Mouse (Mus musculus) neural tube, embryonic 14.5 days (tissue): ENCODE measurements at regions not wholly inside any gene's neighbourhood (a gene's known extent, or its start where the extent isn't known, plus 50 kb on each side); places are given as distances from the start of the nearest gene placed in this dataset.

Experiments used
- ATAC-seq: fragments of 200-750 bp; cut with Nextera tagmentation; 2 replicates; pipeline ENCODE4 v1.8.0; 2017; ENCODE audit warnings: low read depth, mild to moderate bottlenecking, moderate TSS enrichment, moderate library complexity
- H3K27ac ChIP-seq: fragments of 300-500 bp; sonication (generic); 2 replicates; pipeline ENCODE4 v1.5.1; 2014; ENCODE audit warnings: low read depth, mild to moderate bottlenecking, control low read depth, low read length, moderate library complexity, mixed read lengths
- H3K27me3 ChIP-seq: fragments of 300-500 bp; sonication (generic); 2 replicates; pipeline ENCODE4 v1.6.1; 2014; ENCODE audit warnings: low read length; ENCODE audit not compliant: control insufficient read depth, insufficient read depth
- H3K36me3 ChIP-seq: fragments of 300-500 bp; sonication (generic); 2 replicates; pipeline ENCODE4 v1.6.1; 2014; ENCODE audit warnings: low read length, mixed read lengths; ENCODE audit not compliant: control insufficient read depth, insufficient read depth
- H3K4me1 ChIP-seq: fragments of 300-500 bp; sonication (generic); 2 replicates; pipeline ENCODE4 v1.6.1; 2014; ENCODE audit warnings: low read length; ENCODE audit not compliant: control insufficient read depth, insufficient read depth
- H3K4me2 ChIP-seq: fragments of 300-500 bp; sonication (generic); 2 replicates; pipeline ENCODE4 v1.6.1; 2014; ENCODE audit warnings: mild to moderate bottlenecking, low read depth, low read length, control low read depth
- H3K4me3 ChIP-seq: fragments of 300-500 bp; sonication (generic); 2 replicates; pipeline ENCODE4 v1.5.1; 2014; ENCODE audit warnings: low read depth, low read length, control low read depth, mixed read lengths
- H3K9ac ChIP-seq: fragments of 300-500 bp; sonication (generic); replicated peaks from 2 replicates; pipeline ENCODE4 v1.6.1; 2014; ENCODE audit warnings: low read depth, mild to moderate bottlenecking, control low read depth, low read length, mixed read lengths
- H3K9me3 ChIP-seq: fragments of 300-500 bp; sonication (generic); 2 replicates; pipeline ENCODE4 v1.6.1; 2016; ENCODE audit warnings: low read length; ENCODE audit not compliant: control insufficient read depth
- WGBS: fragments of 180-500 bp; shearing (Covaris S2); extraction: QIAGEN DNeasy Blood & Tissue Kit; methylation state at CpG from one replicate; pipeline ENCODE4 v1.1.7; 2014; 5-methylcytosine and 5-hydroxymethylcytosine counted together

DNA sequence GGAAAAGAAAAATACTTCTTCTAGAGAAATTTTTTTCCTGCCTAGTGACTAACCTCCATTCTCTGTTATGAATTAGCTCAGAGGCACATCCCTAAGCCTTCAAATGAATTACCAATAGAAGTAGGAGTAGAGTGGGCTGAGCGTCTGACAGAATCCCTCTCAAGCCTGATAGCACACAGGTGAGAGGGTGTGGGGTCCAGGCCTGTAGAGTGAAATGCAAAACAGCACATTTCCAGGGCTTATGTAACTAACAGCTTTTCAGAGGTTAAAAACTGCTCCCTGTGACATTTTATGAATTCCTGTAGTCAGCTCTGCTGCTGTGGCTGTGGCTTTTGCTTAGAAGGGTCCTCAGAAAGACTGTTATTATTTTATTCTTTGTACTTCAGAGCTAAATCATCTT, 187.7 kb upstream of the AI593442 start:
- Histone ChIP-seq H3K27me3 (no peaks in the 10 kb centered on the region), H3K27ac (no peak overlapping the region), H3K4me1 (no peaks in the 10 kb centered on the region), H3K36me3 (no peaks in the 10 kb centered on the region), H3K4me2 (no peak overlapping the region), H3K4me3 (no peak overlapping the region), H3K9me3 (no peaks in the 10 kb centered on the region), H3K9ac (no peak overlapping the region)
- 87% methylated on average over 1 of the region's 1 CpGs for WGBS
- no peak for ATAC-seq

DNA sequence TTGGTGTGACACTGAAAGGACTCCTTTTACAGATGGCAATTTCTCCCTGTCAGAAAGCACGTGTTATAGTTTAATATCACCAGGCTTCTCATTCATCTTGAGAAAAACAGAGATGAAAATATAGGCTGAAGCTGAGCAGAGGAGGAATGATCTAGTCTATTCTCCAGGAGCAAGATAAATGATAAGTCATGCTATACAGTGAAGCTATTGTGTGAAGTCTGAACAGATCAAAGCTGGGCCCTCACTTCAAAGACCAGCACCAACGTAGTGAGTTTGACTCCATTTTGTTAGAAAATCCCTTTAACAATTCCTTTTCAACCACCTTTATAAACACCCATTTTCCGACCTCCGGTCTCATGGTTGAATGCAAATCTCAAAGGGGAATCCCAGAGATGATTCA, 180.7 kb upstream of the AI593442 start:
- Histone ChIP-seq H3K9ac (no peak overlapping the region), H3K4me1 (no peaks in the 10 kb centered on the region), H3K9me3 (no peaks in the 10 kb centered on the region), H3K36me3 (no peaks in the 10 kb centered on the region), H3K4me2 (no peak overlapping the region), H3K27me3 (no peaks in the 10 kb centered on the region), H3K27ac (no peak overlapping the region), H3K4me3 (no peak overlapping the region)
- WGBS: 63% methylated on average over 4 of the region's 4 CpGs
- ATAC-seq: no peak

DNA sequence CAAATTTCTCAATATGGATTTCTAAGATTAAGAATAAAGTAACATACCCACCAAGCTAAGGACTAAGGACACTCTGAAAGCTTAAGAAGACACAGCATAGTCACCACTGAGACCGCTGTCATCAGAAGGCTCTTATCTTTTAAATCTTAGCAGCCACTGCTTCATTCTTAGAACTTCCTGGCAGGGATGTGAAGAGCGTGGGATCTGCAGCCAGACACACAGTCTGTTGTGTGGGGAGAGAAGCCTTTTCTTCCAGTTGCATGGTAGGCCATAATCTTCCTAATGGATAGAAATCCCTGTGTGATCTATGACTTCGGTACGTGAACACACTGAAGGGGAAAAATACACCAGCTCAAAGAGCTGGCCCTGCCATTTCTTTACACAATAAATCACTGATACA, 178.8 kb upstream of the AI593442 start:
- Histone ChIP-seq H3K9ac (no peak overlapping the region), H3K27ac (no peak overlapping the region), H3K4me2 (no peak overlapping the region), H3K36me3 (no peaks in the 10 kb centered on the region), H3K9me3 (no peaks in the 10 kb centered on the region), H3K27me3 (no peaks in the 10 kb centered on the region), H3K4me1 (no peaks in the 10 kb centered on the region), H3K4me3 (no peak overlapping the region)
- WGBS: 46% methylated on average over 4 of the region's 4 CpGs
- ATAC-seq: no peak

DNA sequence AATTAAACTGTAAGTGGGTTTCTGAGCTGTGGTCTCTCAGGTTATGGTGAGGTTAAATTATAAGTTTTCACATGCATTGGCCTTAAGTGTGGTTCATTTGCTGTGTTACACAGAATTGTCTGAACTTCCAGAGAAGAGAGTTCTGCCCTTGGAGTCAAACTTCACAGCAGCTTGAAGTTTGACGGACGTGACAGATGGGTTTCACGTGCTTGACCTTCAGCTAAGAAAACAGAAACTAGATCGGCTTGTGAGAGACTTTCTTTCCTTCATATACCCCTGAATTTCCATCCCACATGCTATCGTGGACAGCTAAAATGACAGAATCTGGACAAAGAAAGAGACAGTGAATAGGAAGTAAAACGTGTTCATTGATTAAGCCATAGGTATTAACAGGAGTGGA, 173.8 kb upstream of the AI593442 start:
- Histone ChIP-seq H3K36me3 (no peaks in the 10 kb centered on the region), H3K27ac (no peak overlapping the region), H3K9ac (no peak overlapping the region), H3K27me3 (no peaks in the 10 kb centered on the region), H3K4me1 (no peaks in the 10 kb centered on the region), H3K4me3 (no peak overlapping the region), H3K4me2 (no peak overlapping the region), H3K9me3 (no peaks in the 10 kb centered on the region; the same call in 1 of the 2 replicates)
- ATAC-seq: no peak
- 79% methylated on average over 6 of the region's 6 CpGs for WGBS

DNA sequence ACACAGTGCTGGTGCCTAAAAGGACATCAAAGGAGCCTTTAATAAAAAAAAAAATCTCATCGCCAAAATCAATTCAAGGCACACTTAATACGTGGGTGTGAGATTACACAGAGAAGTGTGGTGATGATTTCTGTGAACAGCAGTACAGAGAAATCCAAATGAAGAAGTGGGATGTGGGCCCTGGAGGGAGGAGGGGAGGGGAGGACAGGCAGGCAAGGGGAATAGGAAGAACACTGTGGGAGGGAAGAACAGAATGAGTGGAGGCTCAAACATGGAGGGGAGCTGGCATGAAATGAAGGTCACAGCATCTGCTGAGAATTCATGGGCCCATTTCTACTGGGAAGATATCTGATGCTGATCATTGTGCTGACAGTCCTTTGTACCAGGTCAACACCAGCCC, 171.0 kb upstream of the AI593442 start:
- Histone ChIP-seq H3K4me2 (no peak overlapping the region), H3K36me3 (no peaks in the 10 kb centered on the region), H3K9me3 (no peaks in the 10 kb centered on the region; the same call in 1 of the 2 replicates), H3K27me3 (no peaks in the 10 kb centered on the region), H3K9ac (no peak overlapping the region), H3K4me1 (no peaks in the 10 kb centered on the region), H3K27ac (no peak overlapping the region), H3K4me3 (no peak overlapping the region)
- 92% methylated on average over 2 of the region's 2 CpGs for WGBS
- no peak for ATAC-seq

DNA sequence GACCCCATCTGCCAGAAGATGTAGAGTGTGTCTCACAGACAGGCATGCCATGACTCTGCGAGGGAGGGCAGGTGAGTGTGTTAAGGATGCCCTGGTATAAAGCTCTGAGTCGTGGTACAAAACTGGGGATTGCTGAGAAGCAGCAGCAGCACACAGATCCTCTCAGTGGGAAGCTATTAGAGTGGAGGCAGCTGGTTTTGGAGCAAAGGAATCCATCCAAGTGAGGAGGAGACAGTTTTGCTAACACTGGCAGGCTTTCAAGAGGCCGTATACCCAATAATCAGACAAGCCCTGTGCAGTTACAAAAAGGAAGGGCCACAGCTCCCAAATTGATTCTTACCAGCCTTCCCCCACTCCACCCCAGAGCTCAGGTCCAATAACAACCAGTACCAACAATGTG, 170.4 kb upstream of the AI593442 start:
- Histone ChIP-seq H3K9me3 (no peaks in the 10 kb centered on the region; the same call in 1 of the 2 replicates), H3K27me3 (no peaks in the 10 kb centered on the region), H3K27ac (no peak overlapping the region), H3K4me1 (no peaks in the 10 kb centered on the region), H3K36me3 (no peaks in the 10 kb centered on the region), H3K9ac (no peak overlapping the region), H3K4me2 (no peak overlapping the region), H3K4me3 (no peak overlapping the region)
- 59% methylated on average over 3 of the region's 3 CpGs for WGBS
- no peak for ATAC-seq

DNA sequence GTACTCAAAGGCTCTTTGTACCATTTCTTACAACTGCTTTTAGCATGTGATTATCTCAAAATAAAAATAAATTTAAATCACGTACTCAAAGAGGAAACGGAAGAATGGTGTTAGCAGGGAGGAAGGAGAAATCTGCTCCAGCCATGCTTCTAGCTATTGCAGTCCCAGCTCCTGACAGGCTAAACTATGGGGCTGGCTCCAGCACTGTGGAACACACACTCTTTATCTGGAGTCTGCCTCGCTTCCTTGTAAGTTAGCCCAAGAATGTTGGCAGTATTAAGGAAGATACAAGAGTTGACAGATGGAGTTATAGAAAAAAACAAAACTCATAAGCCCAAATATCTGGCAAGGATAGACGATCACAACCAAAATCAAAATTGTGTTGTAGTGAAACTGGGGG, 161.5 kb upstream of the AI593442 start:
- no peaks in the 10 kb centered on the region for H3K4me1 ChIP-seq
- WGBS: 93% methylated on average over 4 of the region's 4 CpGs

DNA sequence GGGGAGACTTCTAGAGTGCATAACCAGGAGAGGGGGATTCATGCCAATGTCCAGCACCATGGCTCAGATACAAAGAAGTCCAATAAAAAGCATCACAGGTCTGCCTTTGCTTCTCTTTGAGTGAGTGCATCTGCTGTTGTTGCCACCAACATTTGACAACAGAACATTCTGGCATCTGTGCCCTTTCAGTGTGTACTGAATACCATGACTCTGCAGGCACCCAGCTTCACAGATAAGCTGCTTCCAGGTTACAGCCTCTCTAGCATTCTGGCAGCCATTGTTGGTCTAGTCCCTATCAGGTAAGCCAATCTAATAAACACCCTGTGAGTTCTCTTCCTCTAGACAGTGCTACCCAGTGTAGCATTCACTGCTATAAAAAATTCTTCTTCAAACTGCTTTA, 160.4 kb upstream of the AI593442 start:
- Histone ChIP-seq H3K4me2 (no peak overlapping the region), H3K27me3 (no peaks in the 10 kb centered on the region), H3K27ac (no peak overlapping the region), H3K36me3 (no peaks in the 10 kb centered on the region), H3K9ac (no peak overlapping the region), H3K4me3 (no peak overlapping the region), H3K9me3 (no peaks in the 10 kb centered on the region), H3K4me1 (no peaks in the 10 kb centered on the region)
- ATAC-seq: no peak

More for the DNA sequence above, 161.5 kb upstream of the AI593442 start:
- no peak overlapping the region for H3K27ac ChIP-seq
- no peak overlapping the region for H3K4me2 ChIP-seq
- no peak for ATAC-seq
- H3K27me3 ChIP-seq: no peaks in the 10 kb centered on the region
- H3K4me3 ChIP-seq: no peak overlapping the region
- H3K36me3 ChIP-seq: no peaks in the 10 kb centered on the region
- no peak overlapping the region for H3K9ac ChIP-seq
- no peaks in the 10 kb centered on the region for H3K9me3 ChIP-seq

DNA sequence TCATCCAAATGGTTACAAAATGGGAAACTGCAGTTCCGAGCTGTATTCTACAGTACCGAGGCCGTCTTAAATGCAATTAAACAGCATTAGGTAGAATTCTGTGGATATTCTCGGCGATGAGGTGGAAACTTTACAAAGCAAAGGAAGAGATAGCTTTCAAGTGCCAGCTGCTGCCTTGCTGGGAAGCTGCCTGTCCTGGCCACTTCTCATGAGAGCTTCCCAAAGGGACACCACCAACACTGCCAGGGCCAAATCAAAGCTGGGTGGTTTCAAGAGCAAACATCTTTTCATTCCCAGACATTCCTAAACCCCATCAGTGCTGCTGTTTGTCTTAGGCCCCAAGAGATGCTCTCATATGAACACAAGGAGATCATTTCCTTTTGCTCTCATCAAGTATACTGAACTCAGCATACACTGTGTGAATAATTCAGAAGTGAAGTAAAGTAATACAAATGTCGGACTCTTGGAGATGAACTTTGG, 156.6 kb upstream of the AI593442 start:
- ATAC-seq: no peak
- Histone ChIP-seq H3K4me3 (no peak overlapping the region), H3K27me3 (no peaks in the 10 kb centered on the region), H3K4me1 (no peaks in the 10 kb centered on the region), H3K36me3 (no peaks in the 10 kb centered on the region), H3K9ac (no peak overlapping the region), H3K9me3 (no peaks in the 10 kb centered on the region), H3K4me2 (no peak overlapping the region), H3K27ac (no peak overlapping the region)
- WGBS: 87% methylated on average over 6 of the region's 6 CpGs
